Mouse (Mus musculus) lung, postnatal 0 days (tissue): ENCODE measurements around the gene Ano9. TPM values are rescaled to one million over a fixed set of nuclear protein-coding genes. Genes with fewer than 3 reads are reported as not detected.

Experiments
- ATAC-seq: fragments of 200-750 bp; cut with Nextera tagmentation; 2 replicates; pipeline ENCODE4 v1.8.0; 2017; ENCODE audit warnings: moderate library complexity
- DNase-seq: peaks from one replicate; pipeline ENCODE4 v3.0.0-alpha.2; 2016; ENCODE audit warnings: low spot score
- H3K27ac ChIP-seq: fragments of 300-500 bp; sonication (generic); 2 replicates; pipeline ENCODE4 v1.5.1; 2014; ENCODE audit warnings: antibody characterized with exemption, mild to moderate bottlenecking, low read length, mixed read lengths
- H3K27me3 ChIP-seq: fragments of 300-500 bp; sonication (generic); replicated peaks from 2 replicates; pipeline ENCODE4 v1.6.1; 2014; ENCODE audit warnings: low read length, mixed read lengths; ENCODE audit not compliant: insufficient read depth
- H3K36me3 ChIP-seq: fragments of 300-500 bp; sonication (generic); 2 replicates; pipeline ENCODE4 v1.6.1; 2014; ENCODE audit warnings: low read length, mixed read lengths; ENCODE audit not compliant: insufficient read depth
- H3K4me1 ChIP-seq: fragments of 300-500 bp; sonication (generic); 2 replicates; pipeline ENCODE4 v1.6.1; 2014; ENCODE audit warnings: antibody characterized with exemption, low read depth, low read length, mixed read lengths; ENCODE audit not compliant: insufficient read depth
- H3K4me2 ChIP-seq: fragments of 300-500 bp; sonication (generic); replicated peaks from 2 replicates; pipeline ENCODE4 v1.6.1; 2014; ENCODE audit warnings: low read depth, mild to moderate bottlenecking, low read length, moderate library complexity, mixed read lengths
- H3K4me3 ChIP-seq: fragments of 300-500 bp; sonication (generic); 2 replicates; pipeline ENCODE4 v1.5.1; 2014; ENCODE audit warnings: low read depth, low read length
- H3K9ac ChIP-seq: fragments of 300-500 bp; sonication (generic); replicated peaks from 2 replicates; pipeline ENCODE4 v1.6.1; 2014; ENCODE audit warnings: low read depth, mild to moderate bottlenecking
- H3K9me3 ChIP-seq: fragments of 300-500 bp; sonication (generic); 2 replicates; pipeline ENCODE4 v1.6.1; 2016; ENCODE audit warnings: low read length, mixed read lengths
- CTCF ChIP-seq: IDR thresholded peaks from 2 replicates; pipeline ENCODE4 v1.5.1; 2016; ENCODE audit warnings: antibody characterized with exemption, mild to moderate bottlenecking
- EP300 ChIP-seq: IDR thresholded peaks from 2 replicates; pipeline ENCODE4 v1.6.1; 2016; ENCODE audit warnings: antibody characterized with exemption, mild to moderate bottlenecking, control low read depth
- WGBS: fragments of 180-500 bp; shearing (Covaris S2); extraction: QIAGEN DNeasy Blood & Tissue Kit; methylation state at CpG from one replicate; pipeline ENCODE4 v1.1.7; 2014; 5-methylcytosine and 5-hydroxymethylcytosine counted together
- polyA plus RNA-seq: library from polyadenylated mRNA; unstranded; fragments of >200 nt; fragmentation: Nextera tagmentation; extraction: Ambion mirVana; gene quantifications from 2 replicates; pipeline ENCODE4 v1.2.1, GENCODE M21; 2015

Ano9 gene
- polyA plus RNA-seq, 1 experiment from 2014 or later, result 1.5 TPM

- WGBS, result 88% methylated on average over 1 of the region's 1 CpGs
- H3K4me3 ChIP-seq, result no peak overlapping the region
- no peaks in the 10 kb centered on the region for H3K9me3 ChIP-seq
- H3K4me1 ChIP-seq, result 0 out of 2 replicates have a peak, but pooled peaks cover 7% of the 10 kb centered on the region
- no peaks in the 10 kb centered on the region for H3K36me3 ChIP-seq
- ATAC-seq (no peak), DNase-seq (no peak)
- H3K9ac ChIP-seq, result no peak overlapping the region
- no peak for TF ChIP-seq EP300
- TF ChIP-seq CTCF, result no peak
- H3K27ac ChIP-seq, result no peak overlapping the region
- no peak overlapping the region for H3K4me2 ChIP-seq
- peaks cover 17% of the 10 kb centered on the region; the same call in 1 of the 2 replicates for H3K27me3 ChIP-seq
Measured at GRCm38 (mm10) chr7:141057541-141057940, 60.1 kb downstream of the Ano9 start.

GRCm38 (mm10) chr7:141056976-141057375 is 60.6 kb downstream of the Ano9 start:
- Histone ChIP-seq H3K4me1 (0 out of 2 replicates have a peak, but pooled peaks cover 7% of the 10 kb centered on the region), H3K27me3 (peaks cover 17% of the 10 kb centered on the region; the same call in 1 of the 2 replicates), H3K9ac (no peak overlapping the region), H3K27ac (no peak overlapping the region), H3K4me3 (no peak overlapping the region), H3K4me2 (no peak overlapping the region), H3K9me3 (no peaks in the 10 kb centered on the region), H3K36me3 (no peaks in the 10 kb centered on the region)
- DNase-seq, result no peak
- 80% methylated on average over 6 of the region's 6 CpGs for WGBS
- TF ChIP-seq CTCF, result no peak
- ATAC-seq, result no peak

GRCm38 (mm10) chr7:141055785-141056184 is 61.8 kb downstream of the Ano9 start:
- Histone ChIP-seq H3K27me3 (peaks cover 6% of the 10 kb centered on the region; the same call in 1 of the 2 replicates), H3K4me2 (no peak overlapping the region), H3K9me3 (no peaks in the 10 kb centered on the region), H3K4me1 (0 out of 2 replicates have a peak, but pooled peaks cover under 1% of the 10 kb centered on the region), H3K27ac (no peak overlapping the region), H3K9ac (no peak overlapping the region), H3K4me3 (no peak overlapping the region), H3K36me3 (no peaks in the 10 kb centered on the region)
- DNase-seq (no peak), ATAC-seq (no peak)
- WGBS, result 75% methylated on average over 4 of the region's 4 CpGs
- TF ChIP-seq CTCF (no peak), EP300 (no peak)

GRCm38 (mm10) chr7:141052421-141052820 is 65.2 kb downstream of the Ano9 start:
- no peak for ATAC-seq
- peaks cover 3% of the 10 kb centered on the region; the same call in 1 of the 2 replicates for H3K4me1 ChIP-seq
- WGBS, result 72% methylated on average over 2 of the region's 2 CpGs
- no peak overlapping the region for H3K27ac ChIP-seq
- H3K27me3 ChIP-seq, result no peaks in the 10 kb centered on the region
- no peak overlapping the region for H3K4me2 ChIP-seq
- DNase-seq, result no peak
- TF ChIP-seq EP300 (no peak), CTCF (no peak)
- H3K36me3 ChIP-seq, result no peaks in the 10 kb centered on the region
- H3K9me3 ChIP-seq, result no peaks in the 10 kb centered on the region
- H3K4me3 ChIP-seq, result no peak overlapping the region
- H3K9ac ChIP-seq, result no peak overlapping the region

GRCm38 (mm10) chr7:141052016-141052415 is 65.6 kb downstream of the Ano9 start:
- H3K9me3 ChIP-seq, result no peaks in the 10 kb centered on the region
- no peak overlapping the region for H3K9ac ChIP-seq
- H3K27me3 ChIP-seq, result no peaks in the 10 kb centered on the region
- H3K4me2 ChIP-seq, result no peak overlapping the region
- ATAC-seq, result no peak
- no peak for TF ChIP-seq EP300
- no peak for TF ChIP-seq CTCF
- no peak for DNase-seq
- H3K4me1 ChIP-seq, result peaks cover 3% of the 10 kb centered on the region; the same call in 1 of the 2 replicates
- no peak overlapping the region for H3K27ac ChIP-seq
- H3K36me3 ChIP-seq, result no peaks in the 10 kb centered on the region
- 81% methylated on average over 4 of the region's 4 CpGs for WGBS
- H3K4me3 ChIP-seq, result no peak overlapping the region

Other genes starting within 250 kb of the Ano9 start
- gene Psmd13, start 235.8 kb downstream of the Ano9 start, polyA plus RNA-seq, result 157 and 164 TPM in 2 replicates
- 23.7 and 25.8 TPM in 2 replicates for gene Sirt3, start 235.5 kb downstream of the Ano9 start, polyA plus RNA-seq
- 13.1 and 18.3 TPM in 2 replicates for gene Cox8b, start 217.4 kb downstream of the Ano9 start, polyA plus RNA-seq
- 0.07 and 0.10 TPM in 2 replicates for gene Nlrp6, start 196.9 kb downstream of the Ano9 start, polyA plus RNA-seq
- 12.7 and 14.4 TPM in 2 replicates for gene Pgghg, start 176.4 kb downstream of the Ano9 start, polyA plus RNA-seq
- 1.6 and 1.8 TPM in 2 replicates for gene Ifitm5, start 167.5 kb downstream of the Ano9 start, polyA plus RNA-seq
- 0.31 TPM in 1 of 2 replicates, not detected in the other for gene Gm45717, start 161.9 kb downstream of the Ano9 start, polyA plus RNA-seq
- gene Ifitm2, start 161.8 kb downstream of the Ano9 start, polyA plus RNA-seq, result 1,373 and 1,710 TPM in 2 replicates
- 402 and 510 TPM in 2 replicates for gene Ifitm1, start 150.6 kb downstream of the Ano9 start, polyA plus RNA-seq
- gene Ifitm3, start 107.0 kb downstream of the Ano9 start, polyA plus RNA-seq, result 779 and 1,037 TPM in 2 replicates
- 7.4 and 7.7 TPM in 2 replicates for gene Ifitm6, start 99.9 kb downstream of the Ano9 start, polyA plus RNA-seq
- gene Gm17387, start 88.7 kb downstream of the Ano9 start, polyA plus RNA-seq, result not detected in 2 replicates
- 0.13 and 0.20 TPM in 2 replicates for gene B4galnt4, start 56.7 kb downstream of the Ano9 start, polyA plus RNA-seq
- 14.4 and 15.3 TPM in 2 replicates for gene Pkp3, start 39.6 kb downstream of the Ano9 start, polyA plus RNA-seq
- gene Sigirr, start 17.2 kb downstream of the Ano9 start, polyA plus RNA-seq, result 27.1 and 30.5 TPM in 2 replicates
- gene Ptdss2, start 4.6 kb upstream of the Ano9 start, polyA plus RNA-seq, result 39.1 and 45.7 TPM in 2 replicates
- gene Rnh1, start 55.1 kb upstream of the Ano9 start, polyA plus RNA-seq, result 181 and 187 TPM in 2 replicates
- 121 and 126 TPM in 2 replicates for gene Hras, start 76.2 kb upstream of the Ano9 start, polyA plus RNA-seq
- 6.8 and 7.4 TPM in 2 replicates for gene Lrrc56, start 76.4 kb upstream of the Ano9 start, polyA plus RNA-seq
- gene Lmntd2, start 96.3 kb upstream of the Ano9 start, polyA plus RNA-seq, result 0.97 and 1.0 TPM in 2 replicates
- 93.6 and 98.7 TPM in 2 replicates for gene Rassf7, start 98.1 kb upstream of the Ano9 start, polyA plus RNA-seq
- 26.6 and 32.0 TPM in 2 replicates for gene Phrf1, start 111.0 kb upstream of the Ano9 start, polyA plus RNA-seq
- 12.6 and 15.8 TPM in 2 replicates for gene Irf7, start 148.7 kb upstream of the Ano9 start, polyA plus RNA-seq
- not detected in 2 replicates for gene Cdhr5, start 159.0 kb upstream of the Ano9 start, polyA plus RNA-seq
- gene Sct, start 161.3 kb upstream of the Ano9 start, polyA plus RNA-seq, result 1.0 and 1.3 TPM in 2 replicates
- gene Drd4, start 174.2 kb upstream of the Ano9 start, polyA plus RNA-seq, result 0.12 and 0.17 TPM in 2 replicates
- gene Deaf1, start 209.9 kb upstream of the Ano9 start, polyA plus RNA-seq, result 35.7 and 40.8 TPM in 2 replicates
- 34.7 and 44.1 TPM in 2 replicates for gene Tmem80, start 209.9 kb upstream of the Ano9 start, polyA plus RNA-seq
- gene Eps8l2, start 221.1 kb upstream of the Ano9 start, polyA plus RNA-seq, result 67.6 and 73.1 TPM in 2 replicates